Mouse (Mus musculus): ENCODE data around the gene Mis12. TPM values are rescaled to one million over a fixed set of nuclear protein-coding genes. Genes with fewer than 3 reads are reported as not detected.

Gene Mis12
- total and polyA plus RNA-seq, 3 experiments, result 23.4 to 36.3 (median 35.6) TPM

GRCm38 (mm10) chr11:71028280-71028679 is 8.9 kb downstream of the Mis12 start:
- in situ Hi-C loops (cut with MboI; ENCODE audit: low pct_ligation_motif_present, low pct_unique_long_range_greater_than_20kb, low sequenced_read_pairs) (no loop called here), dilution Hi-C loops (cut with MboI; ENCODE audit: extremely low pct_ligation_motif_present, extremely low pct_unique_long_range_greater_than_20kb, low sequenced_read_pairs) (no loop called here)
- Histone ChIP-seq H3K27ac (ENCODE audit: insufficient read depth, low read depth) (no peak overlapping the region), H3K79me2 (replicated peaks; ENCODE audit: control insufficient read depth, extremely low read depth, insufficient read depth, poor library complexity, severe bottlenecking) (peaks cover 12% of the 10 kb centered on the region), H3K9me3 (replicated peaks; ENCODE audit: low read length) (no peaks in the 10 kb centered on the region), H3K9ac (ENCODE audit: insufficient read depth, low read depth) (no peak overlapping the region), H3K4me2 (ENCODE audit: insufficient read depth, low read depth, poor library complexity, severe bottlenecking) (no peak overlapping the region), H3K27me3 (replicated peaks) (no peaks in the 10 kb centered on the region), H3K4me1 (ENCODE audit: control insufficient read depth in 1 of 2, insufficient read depth in 2 of 2) (peaks cover 0 to 18% of the 10 kb centered on the region in 2 experiments; a peak in 2 of 4 replicates), H3K4me3 (replicated peaks in 1 of 3; ENCODE audit: low read depth in 2 of 3, low read length in 2 of 3, poor library complexity in 1 of 3) (no peak overlapping the region), H3K36me3 (replicated peaks in 1 of 2; ENCODE audit: control insufficient read depth in 1 of 2, insufficient read depth in 1 of 2, low read length in 1 of 2) (peaks cover 42 to 76% of the 10 kb centered on the region in 2 experiments)
- DNase-seq (ENCODE audit: extremely low read depth), result no peak
- TF ChIP-seq CHD2 (IDR thresholded peaks at IDR 0.05; ENCODE audit: low read length) (peak; percentile 26; the same call in 1 of the 2 replicates), POLR2AphosphoS2 (IDR thresholded peaks at IDR 0.05; ENCODE audit: low read depth, low read length) (0 out of 2 replicates have a peak, but pooled peaks have one; percentile 67), UBTF (IDR thresholded peaks at IDR 0.05; ENCODE audit: low read depth, low read length) (no peak)

DNA sequence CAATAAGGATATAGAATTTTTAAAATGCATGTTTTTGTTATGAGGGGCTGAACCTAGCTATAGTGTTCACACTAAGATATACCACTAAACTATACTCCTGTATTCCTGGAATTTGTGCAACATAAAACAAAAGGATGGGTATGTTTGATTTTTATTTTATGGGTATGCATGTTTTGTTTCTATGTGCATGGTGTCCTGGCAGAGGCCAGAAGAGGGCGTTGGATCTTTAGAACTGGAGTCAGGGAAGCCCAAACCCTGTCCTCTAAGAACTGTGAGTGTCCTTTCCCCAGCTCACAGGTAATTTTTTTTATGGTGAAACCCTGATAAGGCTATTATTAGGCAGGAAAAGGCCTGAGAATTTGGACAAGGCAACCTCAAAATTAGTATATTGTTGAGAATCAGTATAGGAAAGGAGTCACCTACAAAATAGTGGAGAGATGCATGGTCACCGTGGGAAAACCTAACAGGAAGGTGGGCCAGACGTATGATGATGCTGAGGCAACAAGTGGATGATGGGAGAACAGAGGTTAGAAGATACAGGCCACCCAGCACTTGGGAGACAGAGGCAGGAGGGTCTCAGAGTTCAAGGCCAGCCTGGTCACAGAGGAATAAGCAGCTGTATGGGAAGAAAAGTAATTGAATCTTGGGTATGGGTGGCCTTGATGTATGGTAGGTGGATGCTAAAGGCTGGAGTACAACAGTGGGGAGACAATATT is 10.2 kb downstream of the Mis12 start:
- Histone ChIP-seq H3K27ac (ENCODE audit: insufficient read depth, low read depth) (no peak overlapping the region), H3K4me1 (ENCODE audit: control insufficient read depth in 1 of 2, insufficient read depth in 2 of 2) (peaks cover 0 to 15% of the 10 kb centered on the region in 2 experiments; a peak in 2 of 4 replicates), H3K79me2 (replicated peaks; ENCODE audit: control insufficient read depth, extremely low read depth, insufficient read depth, poor library complexity, severe bottlenecking) (0 out of 2 replicates have a peak, but pooled peaks cover 3% of the 10 kb centered on the region), H3K9ac (ENCODE audit: insufficient read depth, low read depth) (no peak overlapping the region), H3K4me3 (replicated peaks in 1 of 3; ENCODE audit: low read depth in 2 of 3, low read length in 2 of 3, poor library complexity in 1 of 3) (no peak overlapping the region), H3K27me3 (replicated peaks) (no peaks in the 10 kb centered on the region), H3K4me2 (ENCODE audit: insufficient read depth, low read depth, poor library complexity, severe bottlenecking) (no peak overlapping the region), H3K9me3 (replicated peaks; ENCODE audit: low read length) (no peaks in the 10 kb centered on the region), H3K36me3 (replicated peaks in 1 of 2; ENCODE audit: control insufficient read depth in 1 of 2, insufficient read depth in 1 of 2, low read length in 1 of 2) (peaks cover 32 to 65% of the 10 kb centered on the region in 2 experiments)
- no peak for DNase-seq (ENCODE audit: extremely low read depth)
- in situ Hi-C loops (cut with MboI; ENCODE audit: low pct_ligation_motif_present, low pct_unique_long_range_greater_than_20kb, low sequenced_read_pairs), result no loop called here
- dilution Hi-C loops (cut with MboI; ENCODE audit: extremely low pct_ligation_motif_present, extremely low pct_unique_long_range_greater_than_20kb, low sequenced_read_pairs), result no loop called here
- no peak for TF ChIP-seq PAX5 (IDR thresholded peaks at IDR 0.05; ENCODE audit: low read length)
- TF ChIP-seq ELF1 (IDR thresholded peaks at IDR 0.05; ENCODE audit: low read depth, low read length), result no peak
- TF ChIP-seq BHLHE40 (IDR thresholded peaks at IDR 0.05; ENCODE audit: low read depth, low read length), result no peak
- no peak for TF ChIP-seq CHD2 (IDR thresholded peaks at IDR 0.05; ENCODE audit: low read length)
- TF ChIP-seq E2F4 (IDR thresholded peaks at IDR 0.05; ENCODE audit: insufficient replicate concordance, low read depth, low read length), result no peak
- TF ChIP-seq NRF1 (IDR thresholded peaks at IDR 0.05; ENCODE audit: low read depth, low read length), result no peak
- no peak for TF ChIP-seq POLR2A (IDR thresholded peaks at IDR 0.05; ENCODE audit: low read depth, low read length)
- no peak for TF ChIP-seq SMC3 (IDR thresholded peaks at IDR 0.05; ENCODE audit: low read depth, low read length)
- TF ChIP-seq TBP (conservative IDR thresholded peaks at IDR 0.05; ENCODE audit: low read depth, low read length), result no peak
- no peak for TF ChIP-seq ZMIZ1 (IDR thresholded peaks at IDR 0.05; ENCODE audit: low read depth, low read length)

DNA sequence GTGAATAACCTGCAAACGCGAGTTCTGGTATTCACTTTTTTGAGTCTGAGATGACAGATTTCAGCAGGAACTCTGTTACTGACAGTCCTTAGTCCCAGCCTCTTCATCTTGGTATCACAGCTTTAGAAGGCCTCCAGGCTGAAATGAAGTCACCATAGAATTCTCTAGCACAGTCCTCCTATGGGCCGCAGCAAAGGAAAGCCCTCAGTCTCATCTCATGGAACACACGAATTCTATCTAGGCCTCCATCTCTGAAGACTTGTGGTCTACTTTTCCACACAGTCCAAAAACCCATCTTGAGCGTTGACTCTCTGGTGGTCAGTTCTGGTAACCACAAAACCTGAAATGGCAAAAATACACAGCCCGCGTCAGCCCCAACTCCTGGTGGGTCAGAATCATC is 12.7 kb downstream of the Mis12 start:
- no peak overlapping the region for H3K4me3 ChIP-seq (replicated peaks in 1 of 3; ENCODE audit: low read depth in 2 of 3, low read length in 2 of 3, poor library complexity in 1 of 3)
- H3K79me2 ChIP-seq (replicated peaks; ENCODE audit: control insufficient read depth, extremely low read depth, insufficient read depth, poor library complexity, severe bottlenecking), result no peaks in the 10 kb centered on the region
- DNase-seq (ENCODE audit: extremely low read depth), result no peak

More for the DNA sequence above, 12.7 kb downstream of the Mis12 start:
- peaks cover 9 to 40% of the 10 kb centered on the region in 2 experiments for H3K36me3 ChIP-seq (replicated peaks in 1 of 2; ENCODE audit: control insufficient read depth in 1 of 2, insufficient read depth in 1 of 2, low read length in 1 of 2)
- dilution Hi-C loops (cut with MboI; ENCODE audit: extremely low pct_ligation_motif_present, extremely low pct_unique_long_range_greater_than_20kb, low sequenced_read_pairs), result no loop called here
- in situ Hi-C loops (cut with MboI; ENCODE audit: low pct_ligation_motif_present, low pct_unique_long_range_greater_than_20kb, low sequenced_read_pairs), result no loop called here
- no peak overlapping the region for H3K27ac ChIP-seq (ENCODE audit: insufficient read depth, low read depth)
- no peaks in the 10 kb centered on the region for H3K27me3 ChIP-seq (replicated peaks)
- no peaks in the 10 kb centered on the region for H3K9me3 ChIP-seq (replicated peaks; ENCODE audit: low read length)
- H3K9ac ChIP-seq (ENCODE audit: insufficient read depth, low read depth), result no peak overlapping the region
- no peak for TF ChIP-seq GABPA (IDR thresholded peaks at IDR 0.05; ENCODE audit: insufficient replicate concordance, low read depth, low read length)
- TF ChIP-seq E2F4 (IDR thresholded peaks at IDR 0.05; ENCODE audit: insufficient replicate concordance, low read depth, low read length), result no peak
- TF ChIP-seq UBTF (IDR thresholded peaks at IDR 0.05; ENCODE audit: low read depth, low read length), result no peak
- TF ChIP-seq ELF1 (IDR thresholded peaks at IDR 0.05; ENCODE audit: low read depth, low read length), result no peak
- no peak for TF ChIP-seq POLR2AphosphoS2 (IDR thresholded peaks at IDR 0.05; ENCODE audit: low read depth, low read length)
- TF ChIP-seq MEF2A (IDR thresholded peaks at IDR 0.05; ENCODE audit: borderline replicate concordance, low read depth, low read length), result no peak
- no peak for TF ChIP-seq CTCF (conservative IDR thresholded peaks at IDR 0.05 in 1 of 2, IDR thresholded peaks at IDR 0.05 in 1 of 2; ENCODE audit: low read depth in 2 of 2, low read length in 2 of 2)
- TF ChIP-seq NRF1 (IDR thresholded peaks at IDR 0.05; ENCODE audit: low read depth, low read length), result no peak
- no peak for TF ChIP-seq CHD1 (IDR thresholded peaks at IDR 0.05; ENCODE audit: low read depth, low read length)
- H3K4me1 ChIP-seq (ENCODE audit: control insufficient read depth in 1 of 2, insufficient read depth in 2 of 2), result peaks cover 0 to 9% of the 10 kb centered on the region in 2 experiments; a peak in 2 of 4 replicates
- H3K4me2 ChIP-seq (ENCODE audit: insufficient read depth, low read depth, poor library complexity, severe bottlenecking), result no peak overlapping the region
